Mouse (Mus musculus): ENCODE measurements around the gene Gadl1.

- no peak for TF ChIP-seq POLR2A (IDR thresholded peaks at IDR 0.05; ENCODE audit: insufficient read length, low read depth)
- no peak for TF ChIP-seq USF1 (IDR thresholded peaks at IDR 0.05; ENCODE audit: low read depth)
- no peak for TF ChIP-seq MYOG (IDR thresholded peaks at IDR 0.05; ENCODE audit: control insufficient read depth in 1 of 3, insufficient read depth in 1 of 3, insufficient read length in 2 of 3, low read depth in 2 of 3)
- TF ChIP-seq MAX (IDR thresholded peaks at IDR 0.05; ENCODE audit: low read depth), result no peak
- TF ChIP-seq MYOD1 (IDR thresholded peaks at IDR 0.05; ENCODE audit: control insufficient read depth in 1 of 3, insufficient read length in 2 of 3, low read depth in 2 of 3), result no peak
- no peak for TF ChIP-seq POLR2AphosphoS2 (IDR thresholded peaks at IDR 0.05; ENCODE audit: insufficient read length, low read depth)
- TF ChIP-seq E2F4 (IDR thresholded peaks at IDR 0.05; ENCODE audit: insufficient read depth), result no peak
- no peak for TF ChIP-seq TCF12 (IDR thresholded peaks at IDR 0.05; ENCODE audit: insufficient read depth, poor library complexity, severe bottlenecking)
- no peak for TF ChIP-seq CEBPB (IDR thresholded peaks at IDR 0.05; ENCODE audit: insufficient read depth, poor library complexity, severe bottlenecking)
- TF ChIP-seq TCF3 (IDR thresholded peaks at IDR 0.05; ENCODE audit: insufficient read length, low read depth), result no peak
- TF ChIP-seq REST (IDR thresholded peaks at IDR 0.05; ENCODE audit: insufficient read depth, insufficient read length), result no peak
- TF ChIP-seq SRF (IDR thresholded peaks at IDR 0.05; ENCODE audit: control insufficient read depth, insufficient read length, low read depth), result no peak
These were observed 24.1 kb downstream of the Gadl1 start for GRCm38 (mm10) chr9:115933243-115933964.
